Mouse (Mus musculus) Patski (cell line): ENCODE data around the gene Kdm1a. TPM values are rescaled to one million over a fixed set of nuclear protein-coding genes. Genes with fewer than 3 reads are reported as not detected.

Source experiments
- ATAC-seq: fragments of 100-300 bp; one replicate; pipeline ENCODE4 v1.8.0; 2021
- CTCF ChIA-PET: fragments of 350-600 bp; sonication (Branson Sonifier 250); formaldehyde crosslinking; loops from one replicate; lab custom pipeline; 2022; ENCODE audit warnings: inconsistent platforms; lab: Charles Lee
- POLR2A ChIA-PET: fragments of 350-600 bp; sonication (Branson Sonifier 250); formaldehyde crosslinking; loops from one replicate; lab custom pipeline; 2022; ENCODE audit warnings: antibody characterized with exemption, inconsistent platforms; lab: Charles Lee
- DNase-seq: peaks from one replicate; pipeline ENCODE4 v3.0.0-alpha.2; 2011; ENCODE audit warnings: low read depth, low spot score
- H3K27me3 ChIP-seq: fragments of 371-371 bp; one replicate; pipeline ENCODE4 v1.5.1; 2021
- CTCF ChIP-seq: fragments of 100-300 bp; IDR thresholded peaks from one replicate; pipeline ENCODE4 v1.5.1; 2021
- in situ Hi-C: fragments of 300-500 bp; cut with MboI; formaldehyde crosslinking; loops from 3 replicates; pipeline ENCODE4 v1.11.1; 2018; ENCODE audit warnings: low pct_unique_long_range_greater_than_20kb, mixed read lengths
- polyA plus RNA-seq: library from polyadenylated mRNA; unstranded; gene quantifications from one replicate; pipeline ENCODE4 v1.2.3, GENCODE M21; 2021

The Kdm1a gene
- polyA plus RNA-seq, 1 experiment from 2014 or later, result 66.9 TPM

DNA sequence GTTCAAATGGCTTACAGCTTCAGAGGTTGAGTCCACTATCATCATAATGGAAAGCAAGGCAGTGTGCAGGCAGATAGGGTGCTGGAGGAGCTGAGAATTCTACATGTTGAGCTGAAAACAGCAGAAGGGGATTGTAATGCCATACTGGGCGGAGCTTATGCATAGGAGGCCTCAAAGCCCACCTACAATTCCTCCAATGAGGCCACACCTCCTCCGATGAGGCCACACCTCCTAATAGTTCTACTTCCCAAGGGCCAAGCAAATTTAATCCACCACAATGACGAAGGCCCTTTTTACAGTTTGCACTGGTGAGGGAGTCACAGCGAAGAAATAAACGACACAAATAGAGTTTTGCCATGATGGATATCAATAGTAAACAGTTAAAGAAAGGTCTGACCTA is 34.0 kb upstream of the Kdm1a start:
- peaks cover 5% of the 10 kb centered on the region for H3K27me3 ChIP-seq

DNA sequence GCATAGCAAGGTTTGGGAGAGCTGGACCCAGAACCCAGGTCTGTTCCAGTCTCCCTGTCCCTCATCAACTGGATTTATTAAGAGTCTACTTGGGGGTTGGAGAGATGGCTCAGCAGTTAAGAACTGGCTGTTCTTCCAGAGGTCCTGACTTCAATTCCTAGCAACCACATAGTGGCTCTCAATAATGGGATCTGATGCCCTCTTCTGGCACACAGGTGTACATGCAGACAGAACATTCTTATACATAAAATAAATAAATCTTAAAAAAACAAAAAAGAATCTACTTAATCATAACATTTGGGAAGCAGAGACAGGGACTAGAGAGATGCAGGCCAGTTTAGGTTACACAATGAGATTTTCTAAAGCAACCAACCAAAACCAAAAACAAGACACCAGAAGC is 33.5 kb upstream of the Kdm1a start:
- peaks cover 5% of the 10 kb centered on the region for H3K27me3 ChIP-seq
- in situ Hi-C loops, result no loop called here

More for the DNA sequence above, 34.0 kb upstream of the Kdm1a start:
- in situ Hi-C loops, result no loop called here
- ChIA-PET POLR2A (no interaction called here), CTCF (no interaction called here)
- no peak for DNase-seq
- no peak for ATAC-seq
- TF ChIP-seq CTCF, result no peak

DNA sequence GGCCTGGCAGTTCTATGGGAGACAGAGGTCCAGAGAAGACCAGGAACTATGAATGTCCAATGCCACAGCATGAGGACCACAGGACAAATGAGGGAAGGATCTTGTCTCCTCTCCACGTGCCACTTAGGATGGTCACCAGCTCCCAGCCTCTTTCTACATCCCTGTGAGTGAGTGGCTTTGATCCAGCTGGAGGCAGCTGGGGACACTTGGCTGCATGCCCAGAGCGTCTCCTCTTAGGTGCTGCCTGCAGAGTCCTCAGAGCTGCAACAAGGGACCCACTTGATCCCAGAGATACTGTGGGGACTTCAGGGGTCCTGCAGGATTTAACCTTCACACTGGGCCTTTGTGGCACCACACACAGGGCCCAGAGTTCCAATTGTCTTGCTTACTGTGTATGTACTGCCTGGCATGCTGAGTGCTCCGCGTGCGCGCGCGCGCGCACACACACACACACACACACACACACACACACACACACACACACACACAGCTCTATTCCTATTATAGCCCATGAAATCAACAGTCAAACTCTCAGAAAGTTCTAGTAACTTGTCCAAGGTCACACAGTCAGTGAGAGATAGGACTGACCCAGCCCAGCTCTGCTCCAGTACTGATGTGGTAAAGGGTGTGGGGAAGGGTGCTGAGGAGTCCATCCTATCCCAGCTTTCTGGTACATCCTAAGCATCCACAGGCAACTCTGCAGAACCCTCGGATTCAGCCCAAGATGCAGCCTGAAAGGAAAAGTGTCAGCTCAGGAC is 28.9 kb upstream of the Kdm1a start:
- TF ChIP-seq CTCF, result no peak
- H3K27me3 ChIP-seq, result no peaks in the 10 kb centered on the region
- in situ Hi-C loops, result no loop called here
- ChIA-PET POLR2A (no interaction called here), CTCF (no interaction called here)
- ATAC-seq, result no peak
- no peak for DNase-seq

More for the DNA sequence above, 33.5 kb upstream of the Kdm1a start:
- ChIA-PET CTCF (no interaction called here), POLR2A (no interaction called here)
- ATAC-seq (no peak), DNase-seq (no peak)
- TF ChIP-seq CTCF, result no peak

DNA sequence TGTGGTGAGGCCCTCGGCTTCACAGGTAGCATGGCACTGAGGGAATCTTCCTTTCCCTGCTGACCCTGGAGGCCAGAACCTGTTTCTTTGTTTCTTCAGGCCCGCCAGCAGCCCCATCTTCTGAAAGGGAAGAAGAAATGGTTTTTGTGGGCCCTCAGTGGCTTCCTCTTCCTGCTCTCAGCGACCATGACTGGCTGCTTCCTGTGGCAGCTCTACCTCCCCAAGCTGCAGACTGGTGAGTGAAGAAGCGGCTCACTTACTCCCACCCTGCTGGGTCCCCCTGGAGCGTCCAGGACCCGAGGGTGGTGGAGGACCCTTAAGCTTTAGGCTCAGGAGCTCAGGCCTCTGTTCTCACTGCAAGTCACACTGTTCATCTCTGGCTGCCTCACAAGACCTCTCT is 24.1 kb upstream of the Kdm1a start:
- TF ChIP-seq CTCF, result no peak
- no peak for DNase-seq
- no peak for ATAC-seq
- CTCF ChIA-PET, result interaction anchor here (0.7 kb wide), 1 partner anchor 9 kb away, joined by 3 read pairs; no protein-coding TSS in a partner anchor
- no peaks in the 10 kb centered on the region for H3K27me3 ChIP-seq
- in situ Hi-C loops, result loop anchor here (10.0 kb wide), 1 partner anchor 262 kb away; no protein-coding TSS in a partner anchor
- POLR2A ChIA-PET, result no interaction called here

DNA sequence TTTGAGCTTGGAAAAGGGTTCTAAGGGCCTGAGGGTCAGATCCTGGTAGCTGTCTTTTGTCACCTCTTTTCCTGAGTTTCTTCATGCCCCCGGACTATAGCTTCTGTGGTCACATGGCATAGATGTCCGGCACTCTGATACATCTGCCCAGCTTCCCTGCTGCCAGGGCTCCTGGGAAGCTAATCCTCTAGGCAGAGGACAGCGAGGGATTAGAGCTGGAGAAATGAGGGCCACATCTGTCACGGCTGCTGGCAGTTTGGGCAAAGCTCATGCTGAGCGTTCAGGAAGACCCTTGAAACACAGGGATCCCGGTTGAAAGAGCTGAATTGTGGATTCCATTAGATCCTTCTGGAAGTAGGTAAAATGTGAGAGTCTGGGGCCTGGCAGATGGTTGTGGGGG is 19.9 kb upstream of the Kdm1a start, which contains the start of gene Lactbl1:
TSS of gene Lactbl1 (plus strand) at position 234 of the 400 bp plus-strand sequence.
- DNase-seq (no peak), ATAC-seq (no peak)
- in situ Hi-C loops, result loop anchor here (5.0 to 10.0 kb wide), 3 partner anchors 170 to 365 kb away; no protein-coding TSS in a partner anchor
- H3K27me3 ChIP-seq, result no peaks in the 10 kb centered on the region
- ChIA-PET CTCF (interaction anchor here (1.2 to 1.4 kb wide), 2 partner anchors 198 to 348 kb away, joined by 3 read pairs; no protein-coding TSS in a partner anchor), POLR2A (no interaction called here)
- no peak for TF ChIP-seq CTCF

DNA sequence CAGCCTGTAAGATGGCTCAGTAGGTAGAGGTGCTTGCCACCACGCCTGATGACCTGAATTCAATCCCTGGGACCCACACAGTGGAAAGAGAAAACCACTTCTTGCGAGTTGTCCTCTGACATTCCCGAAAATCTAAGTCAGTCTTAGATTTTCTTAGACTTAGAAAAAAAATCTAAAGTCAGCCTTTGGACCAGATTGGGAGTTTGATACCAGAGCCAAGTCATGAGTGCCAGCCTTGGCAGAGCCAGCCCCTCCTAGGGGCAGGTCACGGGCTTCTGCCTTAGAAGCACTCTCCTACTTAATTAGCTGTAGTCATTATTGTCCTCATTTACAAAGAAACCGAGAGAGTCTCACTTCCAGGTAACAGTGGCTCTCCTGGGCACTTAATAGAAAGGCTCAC is 19.4 kb upstream of the Kdm1a start:
- POLR2A ChIA-PET, result interaction anchor here (0.6 kb wide), 1 partner anchor 298 kb away, joined by 3 read pairs; no protein-coding TSS in a partner anchor
- TF ChIP-seq CTCF, result no peak
- DNase-seq, result no peak
- in situ Hi-C loops, result loop anchor here (5.0 to 10.0 kb wide), 3 partner anchors 170 to 365 kb away; no protein-coding TSS in a partner anchor
- ATAC-seq, result no peak
- no peaks in the 10 kb centered on the region for H3K27me3 ChIP-seq
- CTCF ChIA-PET, result interaction anchor here (1.0 to 1.7 kb wide), 4 partner anchors 10 to 347 kb away, joined by 3 to 6 read pairs (median 3); no protein-coding TSS in a partner anchor

DNA sequence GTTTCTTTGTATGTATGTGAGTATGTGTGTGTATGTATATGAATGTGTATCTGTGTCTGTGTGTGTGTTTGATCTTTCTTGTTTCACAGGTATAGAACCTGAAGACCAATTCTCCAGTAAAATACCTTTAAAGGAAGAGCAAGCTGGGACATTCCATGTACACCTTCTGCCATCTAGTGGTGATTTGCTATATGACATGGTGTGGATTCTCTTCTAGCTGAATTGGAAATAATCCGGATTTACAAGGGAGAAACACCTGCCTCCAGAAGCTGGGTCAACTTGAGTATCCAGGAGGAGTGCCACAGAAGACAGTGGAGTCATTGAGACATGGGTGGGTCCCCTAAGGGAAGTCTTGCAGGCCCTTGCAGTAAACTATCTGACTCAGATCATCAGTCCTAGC is 18.8 kb upstream of the Kdm1a start:
- ATAC-seq (no peak), DNase-seq (no peak)
- CTCF ChIA-PET, result interaction anchor here (1.0 to 1.7 kb wide), 2 partner anchors 10 to 166 kb away, joined by 3 to 6 read pairs; no protein-coding TSS in a partner anchor
- no peaks in the 10 kb centered on the region for H3K27me3 ChIP-seq
- POLR2A ChIA-PET, result interaction anchor here (0.6 kb wide), 1 partner anchor 297 kb away, joined by 3 read pairs; no protein-coding TSS in a partner anchor
- TF ChIP-seq CTCF, result peak; percentile 60
- in situ Hi-C loops, result loop anchor here (5.0 to 10.0 kb wide), 3 partner anchors 169 to 364 kb away; no protein-coding TSS in a partner anchor

DNA sequence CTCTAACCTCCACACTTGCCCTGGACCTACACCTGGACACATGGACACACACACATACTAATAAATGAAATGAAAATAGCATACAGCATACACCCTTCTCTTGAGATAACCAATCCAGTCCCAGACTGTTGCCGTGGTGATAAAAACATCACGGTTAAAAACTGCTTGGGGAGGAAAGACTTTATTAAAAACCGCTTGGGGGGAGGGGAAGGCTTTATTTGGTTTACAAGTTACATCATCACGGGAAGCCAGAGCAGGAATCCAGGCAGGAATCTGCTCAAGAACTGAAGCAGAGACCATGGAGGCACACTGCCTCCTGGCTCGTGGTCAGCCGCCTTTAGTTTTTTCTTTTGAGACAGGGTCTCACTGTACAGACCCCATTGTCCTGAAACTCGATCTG is 11.1 kb upstream of the Kdm1a start:
- no peak for DNase-seq
- ATAC-seq, result no peak
- H3K27me3 ChIP-seq, result no peaks in the 10 kb centered on the region
- POLR2A ChIA-PET, result interaction anchor here (0.6 kb wide), 1 partner anchor 340 kb away, joined by 5 read pairs; no protein-coding TSS in a partner anchor
- in situ Hi-C loops, result no loop called here
- CTCF ChIA-PET, result no interaction called here
- no peak for TF ChIP-seq CTCF

DNA sequence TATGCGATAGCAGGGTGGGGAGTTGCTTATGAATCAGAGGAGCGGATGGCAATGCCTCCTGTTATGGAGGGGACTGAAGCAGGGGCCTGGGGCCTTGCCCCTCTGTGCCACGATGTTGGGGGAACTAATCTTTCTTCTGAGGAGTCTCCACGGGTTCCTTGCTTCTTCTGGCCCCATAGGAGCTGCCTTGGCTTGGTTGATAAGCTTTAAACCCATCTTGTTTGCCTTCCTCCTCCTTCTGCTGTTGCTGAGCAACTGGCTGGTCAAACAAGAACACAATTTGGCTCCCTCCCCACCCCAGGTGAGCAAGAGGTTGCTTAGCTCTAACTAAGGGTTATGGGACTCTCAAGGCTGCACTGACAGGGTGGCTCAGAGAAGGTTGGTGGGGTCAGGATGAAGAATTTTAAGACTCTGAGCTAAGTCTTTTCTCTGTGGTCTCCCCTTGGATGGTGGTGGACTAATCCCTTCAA is 7.9 kb upstream of the Kdm1a start, which contains the start of gene Tex46:
TSS of gene Tex46 (plus strand) at position 51 of the 470 bp plus-strand sequence.
- DNase-seq (no peak), ATAC-seq (no peak)
- H3K27me3 ChIP-seq, result no peaks in the 10 kb centered on the region
- CTCF ChIA-PET, result no interaction called here
- no peak for TF ChIP-seq CTCF
- POLR2A ChIA-PET, result no interaction called here
- in situ Hi-C loops, result no loop called here

DNA sequence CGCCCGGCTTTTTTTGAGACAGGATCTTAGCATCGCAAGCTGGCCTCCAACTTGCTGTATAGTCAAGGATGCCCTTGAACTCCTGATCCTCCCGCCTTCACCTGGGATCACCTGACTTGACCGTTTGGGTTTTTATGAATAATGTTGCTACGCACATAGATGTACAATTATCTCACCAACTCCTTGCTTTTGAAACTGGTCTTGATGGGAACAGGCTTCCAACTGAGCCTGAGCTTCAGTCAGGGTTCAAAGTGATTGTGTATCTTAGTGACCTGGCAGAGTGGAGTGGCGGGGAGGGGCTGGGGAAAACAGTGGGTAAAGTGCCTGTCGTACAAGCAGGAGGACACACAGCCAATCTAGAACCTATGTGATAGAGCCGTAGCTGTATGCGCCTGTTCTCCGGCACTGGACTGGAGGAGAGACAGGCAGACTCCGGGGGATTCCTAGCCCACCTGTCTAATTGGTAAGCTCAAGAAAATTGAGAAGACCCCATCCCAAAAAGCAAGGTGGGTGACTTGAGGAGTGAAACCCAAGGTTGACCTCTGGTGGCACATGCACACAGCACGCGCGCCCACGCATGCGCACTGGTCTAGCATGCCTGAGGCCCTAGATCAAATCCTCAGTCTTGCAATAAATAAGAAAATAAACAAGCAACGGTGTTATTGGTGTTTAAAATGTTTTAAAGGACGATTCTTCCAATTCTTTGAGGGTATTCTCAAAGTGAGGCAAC is 3.4 kb upstream of the Kdm1a start:
- no peaks in the 10 kb centered on the region for H3K27me3 ChIP-seq
- ChIA-PET POLR2A (no interaction called here), CTCF (no interaction called here)
- DNase-seq (no peak), ATAC-seq (no peak)
- in situ Hi-C loops, result no loop called here
- TF ChIP-seq CTCF, result no peak
